Mouse (Mus musculus): ENCODE measurements around the gene Rps3a1. TPM values are rescaled to one million over a fixed set of nuclear protein-coding genes. Genes with fewer than 3 reads are reported as not detected.

Rps3a1 gene
- polyA plus RNA-seq (2015; fragmentation: Nextera tagmentation; extraction: Ambion mirVana) = 707 and 713 TPM in 2 replicates

GRCm38 (mm10) chr3:86142263-86142933 is at the start of gene Rps3a1:
TSS of gene Rps3a1 (minus strand) at chr3:86142702.
- H3K27ac ChIP-seq (replicated peaks) = peak within 1 kb of the TSS; percentile 81
- under 1% methylated on average over 57 of the region's 77 CpGs for WGBS
- ATAC-seq (replicated peaks) = peak; percentile 98

GRCm38 (mm10) chr3:86187736-86188389 is 45.4 kb upstream of the Rps3a1 start:
- Histone ChIP-seq H3K4me1 (no peaks in the 10 kb centered on the region), H3K27me3 (no peaks in the 10 kb centered on the region), H3K9ac (replicated peaks) (no peak overlapping the region), H3K4me3 (no peak overlapping the region), H3K4me2 (replicated peaks) (no peak overlapping the region), H3K36me3 (no peaks in the 10 kb centered on the region), H3K27ac (replicated peaks) (no peak overlapping the region), H3K9me3 (no peaks in the 10 kb centered on the region)
- 62% methylated on average over 5 of the region's 5 CpGs for WGBS
- ATAC-seq (replicated peaks) = no peak

More at GRCm38 (mm10) chr3:86142263-86142933, at the start of gene Rps3a1:
- H3K9ac ChIP-seq (replicated peaks) = peak within 1 kb of the TSS; percentile 95
- H3K27me3 ChIP-seq = no peaks in the 10 kb centered on the region
- no peaks in the 10 kb centered on the region for H3K9me3 ChIP-seq
- peak within 1 kb of the TSS; percentile 62 for H3K4me2 ChIP-seq (replicated peaks)
- H3K36me3 ChIP-seq = peaks cover 33% of the 10 kb centered on the region
- peak within 1 kb of the TSS; percentile 75 for H3K4me3 ChIP-seq
- H3K4me1 ChIP-seq = peaks cover 17% of the 10 kb centered on the region

GRCm38 (mm10) chr3:86184546-86184945 is 42.0 kb upstream of the Rps3a1 start:
- WGBS = 86% methylated on average over 7 of the region's 7 CpGs
- Histone ChIP-seq H3K9ac (replicated peaks) (no peak overlapping the region), H3K4me3 (no peak overlapping the region), H3K27ac (replicated peaks) (no peak overlapping the region), H3K4me1 (no peaks in the 10 kb centered on the region), H3K27me3 (no peaks in the 10 kb centered on the region), H3K4me2 (replicated peaks) (no peak overlapping the region), H3K36me3 (no peaks in the 10 kb centered on the region), H3K9me3 (no peaks in the 10 kb centered on the region)
- ATAC-seq (replicated peaks) = no peak

- Histone ChIP-seq H3K4me1 (no peaks in the 10 kb centered on the region), H3K27me3 (no peaks in the 10 kb centered on the region), H3K27ac (replicated peaks) (no peak overlapping the region), H3K36me3 (no peaks in the 10 kb centered on the region), H3K4me3 (no peak overlapping the region), H3K9me3 (no peaks in the 10 kb centered on the region), H3K9ac (replicated peaks) (no peak overlapping the region), H3K4me2 (replicated peaks) (no peak overlapping the region)
- ATAC-seq (replicated peaks) = no peak
- 66% methylated on average over 5 of the region's 5 CpGs for WGBS
Observed at GRCm38 (mm10) chr3:86181107-86181506, 38.6 kb upstream of the Rps3a1 start.

- H3K9ac ChIP-seq (replicated peaks) = no peak overlapping the region
- no peaks in the 10 kb centered on the region for H3K27me3 ChIP-seq
- no peak overlapping the region for H3K4me3 ChIP-seq
- H3K36me3 ChIP-seq = no peaks in the 10 kb centered on the region
- no peak for ATAC-seq (replicated peaks)
- H3K4me2 ChIP-seq (replicated peaks) = no peak overlapping the region
- H3K27ac ChIP-seq (replicated peaks) = no peak overlapping the region
- no peaks in the 10 kb centered on the region for H3K9me3 ChIP-seq
- WGBS = 92% methylated on average over 7 of the region's 7 CpGs
- H3K4me1 ChIP-seq = no peaks in the 10 kb centered on the region
Observed at GRCm38 (mm10) chr3:86179714-86180113, 37.2 kb upstream of the Rps3a1 start.

- Histone ChIP-seq H3K4me3 (no peak overlapping the region), H3K9me3 (no peaks in the 10 kb centered on the region), H3K4me1 (no peaks in the 10 kb centered on the region), H3K36me3 (no peaks in the 10 kb centered on the region), H3K27me3 (no peaks in the 10 kb centered on the region), H3K27ac (replicated peaks) (no peak overlapping the region), H3K4me2 (replicated peaks) (no peak overlapping the region), H3K9ac (replicated peaks) (no peak overlapping the region)
- ATAC-seq (replicated peaks) = no peak
- 77% methylated on average over 8 of the region's 8 CpGs for WGBS
Observed at GRCm38 (mm10) chr3:86168841-86169425, 26.4 kb upstream of the Rps3a1 start.

- Histone ChIP-seq H3K27ac (replicated peaks) (no peak overlapping the region), H3K36me3 (no peaks in the 10 kb centered on the region), H3K4me3 (no peak overlapping the region), H3K9ac (replicated peaks) (no peak overlapping the region), H3K4me2 (replicated peaks) (no peak overlapping the region), H3K9me3 (no peaks in the 10 kb centered on the region), H3K4me1 (0 out of 2 replicates have a peak, but pooled peaks cover 3% of the 10 kb centered on the region), H3K27me3 (no peaks in the 10 kb centered on the region)
- WGBS = 45% methylated on average over 9 of the region's 9 CpGs
- no peak for ATAC-seq (replicated peaks)
Observed at GRCm38 (mm10) chr3:86149521-86149920, 7.0 kb upstream of the Rps3a1 start.

GRCm38 (mm10) chr3:86149063-86149462 is 6.6 kb upstream of the Rps3a1 start:
- Histone ChIP-seq H3K9me3 (no peaks in the 10 kb centered on the region), H3K4me3 (no peak overlapping the region), H3K4me2 (replicated peaks) (no peak overlapping the region), H3K27me3 (no peaks in the 10 kb centered on the region), H3K36me3 (no peaks in the 10 kb centered on the region), H3K4me1 (0 out of 2 replicates have a peak, but pooled peaks cover 3% of the 10 kb centered on the region), H3K27ac (replicated peaks) (no peak overlapping the region), H3K9ac (replicated peaks) (no peak overlapping the region)
- ATAC-seq (replicated peaks) = no peak
- 69% methylated on average over 6 of the region's 6 CpGs for WGBS

- no peak for ATAC-seq (replicated peaks)
- H3K4me2 ChIP-seq (replicated peaks) = no peak overlapping the region
- WGBS = 87% methylated on average over 6 of the region's 6 CpGs
Observed at GRCm38 (mm10) chr3:86143343-86143742, 841 bp upstream of the Rps3a1 start.

GRCm38 (mm10) chr3:86142934-86143317 is 424 bp upstream of the Rps3a1 start:
- H3K27me3 ChIP-seq = no peaks in the 10 kb centered on the region
- H3K27ac ChIP-seq (replicated peaks) = no peak overlapping the region
- no peaks in the 10 kb centered on the region for H3K9me3 ChIP-seq
- peak overlapping the region; percentile 38; the same call in 1 of the 2 replicates for H3K9ac ChIP-seq (replicated peaks)
- 36% methylated on average over 6 of the region's 6 CpGs for WGBS
- peak overlapping the region; percentile 29; the same call in 1 of the 2 replicates for H3K4me2 ChIP-seq (replicated peaks)
- peak overlapping the region; percentile 75; the same call in 1 of the 2 replicates for H3K4me3 ChIP-seq
- ATAC-seq (replicated peaks) = peak; percentile 36
- H3K4me1 ChIP-seq = peaks cover 17% of the 10 kb centered on the region
- H3K36me3 ChIP-seq = peaks cover 27% of the 10 kb centered on the region

More at GRCm38 (mm10) chr3:86143343-86143742, 841 bp upstream of the Rps3a1 start:
- Histone ChIP-seq H3K4me3 (no peak overlapping the region), H3K9me3 (no peaks in the 10 kb centered on the region), H3K4me1 (peaks cover 17% of the 10 kb centered on the region), H3K9ac (replicated peaks) (no peak overlapping the region), H3K27me3 (no peaks in the 10 kb centered on the region), H3K27ac (replicated peaks) (no peak overlapping the region), H3K36me3 (peaks cover 23% of the 10 kb centered on the region)

GRCm38 (mm10) chr3:86141886-86142262 is 628 bp downstream of the Rps3a1 start:
- WGBS = under 1% methylated on average over 18 of the region's 18 CpGs

GRCm38 (mm10) chr3:86141366-86141765 is 1.1 kb downstream of the Rps3a1 start:
- H3K27me3 ChIP-seq = no peaks in the 10 kb centered on the region
- 15% methylated on average over 7 of the region's 7 CpGs for WGBS
- H3K36me3 ChIP-seq = peaks cover 43% of the 10 kb centered on the region
- H3K9me3 ChIP-seq = no peaks in the 10 kb centered on the region
- peaks cover 17% of the 10 kb centered on the region for H3K4me1 ChIP-seq
- no peak for ATAC-seq (replicated peaks)
- H3K9ac ChIP-seq (replicated peaks) = peak overlapping the region; percentile 95
- H3K27ac ChIP-seq (replicated peaks) = no peak overlapping the region
- peak overlapping the region; percentile 62 for H3K4me2 ChIP-seq (replicated peaks)
- peak overlapping the region; percentile 75 for H3K4me3 ChIP-seq

More at GRCm38 (mm10) chr3:86141886-86142262, 628 bp downstream of the Rps3a1 start:
- H3K4me3 ChIP-seq = peak overlapping the region; percentile 75
- peak; percentile 51 for ATAC-seq (replicated peaks)
- H3K36me3 ChIP-seq = peaks cover 38% of the 10 kb centered on the region
- H3K4me1 ChIP-seq = peaks cover 17% of the 10 kb centered on the region
- H3K9ac ChIP-seq (replicated peaks) = peak overlapping the region; percentile 95
- no peaks in the 10 kb centered on the region for H3K9me3 ChIP-seq
- no peaks in the 10 kb centered on the region for H3K27me3 ChIP-seq
- peak overlapping the region; percentile 62 for H3K4me2 ChIP-seq (replicated peaks)
- peak overlapping the region; percentile 81 for H3K27ac ChIP-seq (replicated peaks)

All from forebrain, embryonic 15.5 days (tissue).